Mouse (Mus musculus): Measurements from ENCODE around the gene Rad9a. TPM values are rescaled to one million over a fixed set of nuclear protein-coding genes. Genes with fewer than 3 reads are reported as not detected.

Rad9a gene
- polyA plus RNA-seq, 1 experiment, result 31.9 TPM

DNA sequence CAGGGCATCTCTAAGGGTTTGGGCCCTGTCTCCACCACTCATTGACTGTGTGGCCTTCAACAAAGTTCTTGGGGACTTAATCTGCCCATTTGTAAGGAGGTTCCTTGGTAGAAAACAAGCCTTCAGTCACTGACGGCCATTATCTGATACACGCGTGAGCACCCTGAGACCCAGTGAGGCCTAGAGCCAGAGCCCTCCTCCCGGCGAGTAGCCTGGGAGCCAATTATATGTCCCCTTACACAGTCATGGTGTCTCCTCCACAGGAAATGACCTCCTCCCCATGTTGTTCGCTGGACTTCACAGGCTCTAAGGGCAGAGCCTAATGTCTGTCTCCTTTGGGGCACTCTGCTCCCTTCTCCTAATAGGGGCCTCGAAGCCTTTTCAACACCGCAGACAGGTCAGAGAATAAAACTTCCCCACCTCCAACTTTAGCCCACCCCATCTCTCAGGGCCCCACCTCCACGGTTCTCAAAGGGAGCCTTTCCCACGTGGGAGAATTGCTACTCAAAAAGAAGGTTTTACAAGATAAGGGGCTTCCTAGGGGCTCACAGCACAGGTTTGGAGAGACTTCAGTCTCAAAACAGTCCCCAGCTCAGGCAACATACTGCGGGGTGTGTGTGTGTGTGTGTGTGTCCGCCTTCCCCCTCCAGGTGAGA lies 55.0 kb downstream of the Rad9a start:
- Histone ChIP-seq H3K4me3 (replicated peaks; ENCODE audit: insufficient read depth, low read depth, low read length) (no peak overlapping the region), H3K4me1 (ENCODE audit: control insufficient read depth, insufficient read depth, low read length) (peaks cover 25% of the 10 kb centered on the region), H3K27ac (ENCODE audit: insufficient read depth, low read length) (peak overlapping the region; percentile 68), H3K27me3 (ENCODE audit: control insufficient read depth, insufficient read depth, low read length) (no peaks in the 10 kb centered on the region)
- TF ChIP-seq CTCF (IDR thresholded peaks at IDR 0.05; ENCODE audit: borderline replicate concordance, insufficient read depth, low read depth, low read length) (no peak), POLR2A (IDR thresholded peaks at IDR 0.05; ENCODE audit: borderline replicate concordance, insufficient read depth, low read length) (no peak)
- 67% methylated on average over 12 of the region's 12 CpGs for WGBS
- DNase-seq, result no peak

- Histone ChIP-seq H3K4me1 (ENCODE audit: control insufficient read depth, insufficient read depth, low read length) (peaks cover 25% of the 10 kb centered on the region), H3K4me3 (replicated peaks; ENCODE audit: insufficient read depth, low read depth, low read length) (no peak overlapping the region), H3K27me3 (ENCODE audit: control insufficient read depth, insufficient read depth, low read length) (no peaks in the 10 kb centered on the region), H3K27ac (ENCODE audit: insufficient read depth, low read length) (no peak overlapping the region)
- WGBS, result 93% methylated on average over 5 of the region's 5 CpGs
- no peak for DNase-seq
- TF ChIP-seq POLR2A (IDR thresholded peaks at IDR 0.05; ENCODE audit: borderline replicate concordance, insufficient read depth, low read length), result no peak
- TF ChIP-seq CTCF (IDR thresholded peaks at IDR 0.05; ENCODE audit: borderline replicate concordance, insufficient read depth, low read depth, low read length), result no peak
Measured at GRCm38 (mm10) chr19:4145936-4146335, 55.5 kb downstream of the Rad9a start.

Other genes starting within 250 kb of the Rad9a start
- 0.11 and 0.21 TPM in 2 replicates for gene Aldh3b3, start 243.0 kb downstream of the Rad9a start, polyA plus RNA-seq (2012; rRNA removed)
- 0.32 and 0.36 TPM in 2 replicates for gene Aldh3b2, start 229.3 kb downstream of the Rad9a start, polyA plus RNA-seq (2012; rRNA removed)
- 9.7 and 10.8 TPM in 2 replicates for gene Acy3, start 215.1 kb downstream of the Rad9a start, polyA plus RNA-seq (2012; rRNA removed)
- gene Tbx10, start 208.9 kb downstream of the Rad9a start, polyA plus RNA-seq (2012; rRNA removed), result 0.08 and 0.33 TPM in 2 replicates
- gene Nudt8, start 201.1 kb downstream of the Rad9a start, polyA plus RNA-seq (2012; rRNA removed), result 8.4 and 9.4 TPM in 2 replicates
- gene Gm49405, start 201.0 kb downstream of the Rad9a start, polyA plus RNA-seq (2012; rRNA removed), result 4.8 and 5.5 TPM in 2 replicates
- gene Doc2g, start 198.3 kb downstream of the Rad9a start, polyA plus RNA-seq (2012; rRNA removed), result 15.8 and 19.9 TPM in 2 replicates
- gene Ndufv1, start 188.9 kb downstream of the Rad9a start, polyA plus RNA-seq (2012; rRNA removed), result 331 and 332 TPM in 2 replicates
- gene Gstp1, start 163.7 kb downstream of the Rad9a start, polyA plus RNA-seq (2012; rRNA removed), result 517 and 561 TPM in 2 replicates
- gene Gstp2, start 155.6 kb downstream of the Rad9a start, polyA plus RNA-seq (2012; rRNA removed), result 8.0 and 10.0 TPM in 2 replicates
- gene Gstp3, start 142.1 kb downstream of the Rad9a start, polyA plus RNA-seq (2012; rRNA removed), result not detected in 2 replicates
- gene Cabp2, start 120.1 kb downstream of the Rad9a start, polyA plus RNA-seq (2012; rRNA removed), result 5.5 and 8.0 TPM in 2 replicates
- 88.7 and 97.0 TPM in 2 replicates for gene Cdk2ap2, start 104.5 kb downstream of the Rad9a start, polyA plus RNA-seq (2012; rRNA removed)
- gene Pitpnm1, start 101.7 kb downstream of the Rad9a start, polyA plus RNA-seq (2012; rRNA removed), result 568 and 602 TPM in 2 replicates
- gene Aip, start 75.8 kb downstream of the Rad9a start, polyA plus RNA-seq (2012; rRNA removed), result 207 and 209 TPM in 2 replicates
- 0.11 and 0.13 TPM in 2 replicates for gene Gpr152, start 61.9 kb downstream of the Rad9a start, polyA plus RNA-seq (2012; rRNA removed)
- gene Cabp4, start 57.6 kb downstream of the Rad9a start, polyA plus RNA-seq (2012; rRNA removed), result 0.06 and 0.16 TPM in 2 replicates
- 240 and 294 TPM in 2 replicates for gene Coro1b, start 53.0 kb downstream of the Rad9a start, polyA plus RNA-seq (2012; rRNA removed)
- 0.98 and 1.2 TPM in 2 replicates for gene Ptprcap, start 48.1 kb downstream of the Rad9a start, polyA plus RNA-seq (2012; rRNA removed)
- gene Rps6kb2, start 38.3 kb downstream of the Rad9a start, polyA plus RNA-seq (2012; rRNA removed), result 93.6 and 95.0 TPM in 2 replicates
- gene Carns1, start 26.2 kb downstream of the Rad9a start, polyA plus RNA-seq (2012; rRNA removed), result 25.8 and 31.2 TPM in 2 replicates
- 1.1 and 1.4 TPM in 2 replicates for gene Tbc1d10c, start 10.4 kb downstream of the Rad9a start, polyA plus RNA-seq (2012; rRNA removed)
- gene Ppp1ca, start 9.6 kb downstream of the Rad9a start, polyA plus RNA-seq (2012; rRNA removed), result 316 and 348 TPM in 2 replicates
- 4.3 and 5.0 TPM in 2 replicates for gene Clcf1, start 12.6 kb upstream of the Rad9a start, polyA plus RNA-seq (2012; rRNA removed)
- 0.77 TPM in 1 of 2 replicates, not detected in the other for gene AC109138.7, start 12.7 kb upstream of the Rad9a start, polyA plus RNA-seq (2012; rRNA removed)
- 39.3 and 40.1 TPM in 2 replicates for gene Pold4, start 30.2 kb upstream of the Rad9a start, polyA plus RNA-seq (2012; rRNA removed)
- 139 and 151 TPM in 2 replicates for gene Ssh3, start 67.5 kb upstream of the Rad9a start, polyA plus RNA-seq (2012; rRNA removed)
- gene Ankrd13d, start 81.5 kb upstream of the Rad9a start, polyA plus RNA-seq (2012; rRNA removed), result 74.3 and 76.1 TPM in 2 replicates
- gene Grk2, start 104.6 kb upstream of the Rad9a start, polyA plus RNA-seq (2012; rRNA removed), result 226 and 239 TPM in 2 replicates
- gene Kdm2a, start 196.6 kb upstream of the Rad9a start, polyA plus RNA-seq (2012; rRNA removed), result 87.1 and 90.4 TPM in 2 replicates
- 9.9 and 10.5 TPM in 2 replicates for gene Rhod, start 237.8 kb upstream of the Rad9a start, polyA plus RNA-seq (2012; rRNA removed)

Data from cerebellum, adult 2 months (tissue).